Mouse (Mus musculus) Muller cell, postnatal 12 days (primary cell): Measurements from ENCODE around the gene Gata1.
"Not testable (repeated sequence)": the region's sequence is repeated elsewhere in the genome, so short reads cannot be mapped to it uniquely, and the experiment has no call there.

Experiments
- DNase-seq: peaks from one replicate; pipeline ENCODE4 v3.0.0-alpha.2; 2015; ENCODE audit errors: inconsistent ontology term

The Gata1 gene

GRCm38 (mm10) chrX:7977892-7978291 is at the start of gene Gata1:
Gata1 (minus strand) TSS chrX:7978071.
- DNase-seq = no peak

- no peak for DNase-seq
Measured at GRCm38 (mm10) chrX:8026811-8027210, 48.9 kb upstream of the Gata1 start.

GRCm38 (mm10) chrX:8024795-8025194 is 46.9 kb upstream of the Gata1 start:
- DNase-seq = no peak

GRCm38 (mm10) chrX:8020111-8020778 is 42.4 kb upstream of the Gata1 start:
- no peak for DNase-seq

- no peak for DNase-seq
Measured at GRCm38 (mm10) chrX:8018286-8018685, 40.4 kb upstream of the Gata1 start, which contains the start of gene Glod5. Glod5 (minus strand) TSS chrX:8018492.

- peak; percentile 29 for DNase-seq
Measured at GRCm38 (mm10) chrX:8017142-8017541, 39.3 kb upstream of the Gata1 start.

GRCm38 (mm10) chrX:8015675-8016074 is 37.8 kb upstream of the Gata1 start:
- not testable (repeated sequence) for DNase-seq

GRCm38 (mm10) chrX:8013569-8014314 is 35.9 kb upstream of the Gata1 start:
- DNase-seq = no peak

GRCm38 (mm10) chrX:8013157-8013556 is 35.3 kb upstream of the Gata1 start:
- no peak for DNase-seq

- DNase-seq = not testable (repeated sequence)
Measured at GRCm38 (mm10) chrX:8009356-8009755, 31.5 kb upstream of the Gata1 start.

GRCm38 (mm10) chrX:8008543-8008942 is 30.7 kb upstream of the Gata1 start:
- DNase-seq = no peak

- DNase-seq = no peak
Measured at GRCm38 (mm10) chrX:8002971-8003370, 25.1 kb upstream of the Gata1 start.

GRCm38 (mm10) chrX:8002001-8002400 is 24.1 kb upstream of the Gata1 start:
- DNase-seq = no peak

- peak; percentile 7 for DNase-seq
Measured at GRCm38 (mm10) chrX:8000546-8001192, 22.8 kb upstream of the Gata1 start.

GRCm38 (mm10) chrX:7993068-7993735 is 15.3 kb upstream of the Gata1 start:
- DNase-seq = no peak

- no peak for DNase-seq
Measured at GRCm38 (mm10) chrX:7992379-7993067, 14.7 kb upstream of the Gata1 start.

- DNase-seq = no peak
Measured at GRCm38 (mm10) chrX:7981368-7981767, 3.5 kb upstream of the Gata1 start.

GRCm38 (mm10) chrX:7971292-7971691 is 6.6 kb downstream of the Gata1 start:
- no peak for DNase-seq

GRCm38 (mm10) chrX:7968899-7969298 is 9.0 kb downstream of the Gata1 start:
- no peak for DNase-seq

- DNase-seq = no peak
Measured at GRCm38 (mm10) chrX:7968226-7968625, 9.6 kb downstream of the Gata1 start.

GRCm38 (mm10) chrX:7967596-7968201 is 10.2 kb downstream of the Gata1 start:
- no peak for DNase-seq
